Mouse (Mus musculus) adrenal gland, adult 18-20 months (tissue): ENCODE results near the gene Apbb2. TPM values are rescaled to one million over a fixed set of nuclear protein-coding genes. Genes with fewer than 3 reads are reported as not detected.

ENCODE experiments used
- DNase-seq, 2 experiments: peaks; one replicate each; pipeline ENCODE4 v3.0.0; 2021 to 2022; ENCODE audit warnings: low spot score in 2 of 2
- total RNA-seq, 2 experiments: library from RNA; stranded (reverse); gene quantifications; 1 replicate in 1 of 2; 2 replicates in 1 of 2; pipeline ENCODE4 v1.2.3; 2021

Gene Apbb2
- total RNA-seq, 2 experiments from 2014 or later, result 37.4 to 54.0 TPM

DNA sequence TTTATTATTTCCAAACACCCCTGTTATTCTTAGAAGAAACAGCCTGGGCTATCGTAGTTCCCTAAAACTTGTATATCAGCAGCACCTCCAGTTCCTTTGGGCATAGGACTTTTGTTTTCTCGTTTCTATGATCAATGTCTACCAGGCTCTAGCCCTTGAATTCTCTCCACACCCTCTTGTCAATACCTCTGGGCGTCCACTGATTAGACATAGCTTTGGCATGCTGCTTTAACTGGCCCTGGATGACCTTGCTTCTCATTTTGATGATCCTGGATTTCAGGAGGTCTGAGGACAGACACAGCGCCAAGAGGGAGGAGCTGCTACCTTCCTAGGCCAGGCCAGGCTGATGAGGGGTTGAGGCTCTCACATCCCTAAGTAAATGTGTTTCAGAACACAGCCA, 196.6 kb downstream of the Apbb2 start:
- no peak for DNase-seq

DNA sequence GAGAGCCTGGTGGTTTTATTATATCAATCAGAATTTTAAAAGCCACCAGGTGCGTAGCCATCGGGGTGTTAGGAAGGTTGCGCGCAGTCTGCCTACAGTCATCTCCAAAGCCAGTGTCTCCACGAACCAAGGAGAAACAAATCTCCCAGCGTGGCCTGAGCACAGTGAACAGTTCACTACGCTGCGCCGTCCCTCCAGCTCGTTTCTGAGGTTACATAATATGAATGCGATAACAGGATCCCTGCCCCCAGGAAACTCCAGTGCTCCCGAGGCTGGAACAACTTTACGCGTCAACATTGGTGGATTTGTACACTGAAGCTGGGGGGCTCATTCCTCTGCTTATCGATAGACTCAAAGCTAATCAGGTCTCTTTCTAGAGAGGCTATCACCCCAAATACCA, 197.4 kb downstream of the Apbb2 start:
- DNase-seq, result no peak

DNA sequence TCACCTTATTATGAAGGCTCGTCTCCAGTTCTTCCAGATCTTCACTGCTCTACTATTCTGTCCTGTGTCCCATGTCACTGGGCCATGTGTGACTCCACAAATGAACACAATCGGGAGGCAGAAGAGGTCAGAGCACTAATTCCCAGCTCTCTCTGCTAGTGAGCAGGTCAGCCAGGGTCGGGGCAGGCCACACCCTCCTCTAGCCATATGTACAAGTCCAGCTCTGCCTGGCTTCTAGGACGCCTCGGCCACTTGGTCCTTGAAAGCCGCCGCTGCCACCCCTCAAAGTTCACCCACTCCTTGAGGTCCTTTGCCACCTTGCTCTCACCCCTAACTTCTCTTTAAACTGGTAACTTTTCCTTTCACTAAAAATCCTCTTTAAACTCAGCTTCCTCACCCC, 198.6 kb downstream of the Apbb2 start:
- no peak for DNase-seq

DNA sequence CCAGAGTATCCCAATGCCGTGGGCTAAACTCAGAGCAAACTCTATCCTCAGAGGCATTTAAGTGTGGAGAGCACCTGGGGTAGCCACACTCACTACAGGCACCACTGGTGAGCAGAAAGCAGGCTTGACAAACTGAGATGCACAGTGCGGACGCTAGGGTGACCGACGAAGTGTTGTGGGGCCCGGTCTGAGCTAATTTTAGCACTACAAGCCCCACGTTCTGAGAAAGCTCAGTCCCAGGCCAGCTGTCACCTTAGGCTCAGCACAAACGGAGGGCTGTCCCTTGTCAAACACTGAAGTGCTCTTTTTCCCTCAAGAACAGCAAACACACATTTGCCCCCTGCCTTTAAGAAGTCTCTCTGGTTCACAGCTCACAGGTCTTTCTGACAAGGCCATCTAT, 201.3 kb downstream of the Apbb2 start:
- DNase-seq, result no peak

DNA sequence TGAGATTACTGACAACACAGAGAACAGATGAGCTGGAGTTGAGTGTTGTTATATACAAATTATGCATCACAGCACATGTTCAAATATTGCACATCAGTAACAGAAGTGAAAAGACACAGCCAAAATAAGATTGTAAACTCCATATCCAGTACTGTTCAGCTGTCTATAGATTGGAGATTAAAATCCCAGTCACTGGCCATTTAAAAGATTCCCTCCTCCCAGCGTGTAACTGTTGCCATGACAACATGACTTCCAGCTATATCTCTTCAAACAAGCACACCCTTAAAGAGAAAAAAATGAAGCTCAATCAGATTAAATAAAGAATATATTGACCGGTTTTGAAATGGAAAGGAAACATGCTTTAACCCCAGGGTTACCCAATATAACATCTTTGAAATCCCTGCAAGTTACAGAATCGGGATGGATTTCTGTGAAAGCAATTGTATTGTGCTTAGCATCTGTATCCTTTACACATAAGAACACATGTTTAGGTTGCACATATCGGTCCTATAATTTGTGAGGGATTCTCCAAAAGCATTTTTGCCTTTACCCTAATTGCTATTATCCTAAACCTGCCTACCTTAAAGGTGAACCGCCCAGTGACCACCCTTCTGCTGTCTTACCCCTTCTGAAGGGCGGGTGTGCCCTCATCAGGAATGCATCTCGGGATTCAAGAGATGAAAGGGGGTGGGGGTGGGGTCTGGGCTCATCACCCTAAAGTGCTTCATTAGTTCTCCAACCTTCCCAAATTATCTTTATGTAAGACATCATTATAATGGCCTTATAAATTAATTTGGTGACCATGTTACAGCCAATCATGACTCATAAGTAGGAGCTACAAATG, 202.7 kb downstream of the Apbb2 start:
- DNase-seq, result no peak

DNA sequence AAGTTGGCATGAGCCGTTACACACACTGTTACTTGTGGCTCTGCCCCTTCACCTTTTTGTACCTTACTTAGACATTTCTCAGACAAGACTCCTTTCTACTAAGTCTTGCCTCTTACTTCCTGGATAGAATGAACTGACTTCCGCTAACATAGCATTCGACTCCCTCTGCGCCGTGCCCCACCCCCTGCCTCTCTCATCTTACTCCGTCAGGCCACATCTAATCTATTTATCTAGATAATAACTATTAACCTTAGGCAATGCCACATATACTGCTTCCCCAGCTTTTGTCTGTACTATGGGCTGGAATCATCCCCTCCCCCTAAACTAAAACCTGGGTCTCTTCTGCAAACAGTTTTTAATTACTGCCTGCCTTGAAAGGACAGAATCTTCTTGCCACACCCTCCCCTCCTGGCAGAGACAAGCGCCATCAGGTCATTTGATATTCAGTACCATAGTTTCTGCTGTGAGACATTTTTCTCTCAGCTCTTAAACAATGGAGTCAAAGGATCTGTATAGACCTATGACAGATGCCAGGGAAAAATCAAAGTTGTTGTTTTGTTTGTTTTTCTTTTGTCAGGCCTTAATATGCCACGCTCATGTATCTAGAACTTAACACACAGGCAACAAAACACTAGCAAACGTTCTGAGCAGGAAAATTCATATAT, 203.4 kb downstream of the Apbb2 start:
- no peak for DNase-seq

DNA sequence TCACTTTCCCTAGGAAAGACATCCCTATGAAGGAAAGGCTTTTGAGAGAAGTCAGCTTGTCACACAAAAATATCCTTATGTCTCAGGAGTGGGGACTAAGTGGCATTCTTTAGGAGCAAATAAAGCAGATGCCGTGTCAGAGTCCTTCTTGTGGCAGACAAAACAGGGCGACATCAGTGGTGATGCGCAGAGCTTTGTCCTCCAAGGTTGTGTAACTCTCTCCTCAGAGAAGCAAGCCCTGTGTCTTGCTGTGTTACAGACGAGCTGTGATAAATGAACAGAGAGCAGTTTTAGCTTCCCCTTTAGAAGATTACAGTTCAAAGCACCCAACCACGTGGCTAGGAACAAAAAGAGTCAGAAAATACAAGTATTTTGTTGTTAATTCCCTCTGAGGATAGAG, 205.2 kb downstream of the Apbb2 start:
- DNase-seq, result no peak

DNA sequence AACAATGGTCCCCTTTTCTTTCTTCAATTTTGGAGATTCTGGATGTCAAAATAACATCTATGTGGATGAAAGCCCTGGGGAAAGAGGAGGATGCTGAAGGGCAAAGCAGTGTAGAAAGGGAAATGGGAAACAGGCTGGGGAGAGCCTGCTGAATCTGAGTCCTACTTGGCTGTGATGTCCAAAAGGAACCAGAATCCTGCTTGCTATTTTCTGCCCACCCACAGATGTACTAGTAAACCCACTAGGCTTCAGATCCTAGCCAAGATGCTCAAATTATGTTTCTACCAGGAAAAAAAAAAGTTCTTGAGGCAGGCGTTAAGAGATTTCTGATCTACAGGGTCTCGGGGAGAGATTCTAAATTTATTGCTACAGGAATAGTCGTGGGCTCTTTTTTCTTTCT, 205.8 kb downstream of the Apbb2 start:
- DNase-seq, result no peak

DNA sequence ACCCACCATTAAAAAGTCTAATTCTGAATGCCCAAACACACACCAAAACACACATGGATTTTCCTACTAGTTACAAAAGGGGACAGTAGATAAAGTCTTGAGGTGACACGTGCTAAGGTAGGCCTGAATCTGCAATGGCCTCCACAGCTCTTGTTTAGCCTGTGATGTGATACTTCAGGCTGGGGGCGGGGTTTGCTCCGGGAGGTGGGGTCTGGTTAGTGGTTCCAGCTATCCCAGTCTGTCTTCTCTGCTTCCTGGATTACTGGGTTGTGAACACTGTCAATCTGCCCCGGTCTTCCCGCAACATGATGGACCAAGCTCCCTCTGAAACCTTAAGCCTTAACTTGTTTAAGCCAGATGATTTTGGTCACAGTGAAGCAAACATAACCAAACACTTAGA, 210.0 kb downstream of the Apbb2 start:
- no peak for DNase-seq

DNA sequence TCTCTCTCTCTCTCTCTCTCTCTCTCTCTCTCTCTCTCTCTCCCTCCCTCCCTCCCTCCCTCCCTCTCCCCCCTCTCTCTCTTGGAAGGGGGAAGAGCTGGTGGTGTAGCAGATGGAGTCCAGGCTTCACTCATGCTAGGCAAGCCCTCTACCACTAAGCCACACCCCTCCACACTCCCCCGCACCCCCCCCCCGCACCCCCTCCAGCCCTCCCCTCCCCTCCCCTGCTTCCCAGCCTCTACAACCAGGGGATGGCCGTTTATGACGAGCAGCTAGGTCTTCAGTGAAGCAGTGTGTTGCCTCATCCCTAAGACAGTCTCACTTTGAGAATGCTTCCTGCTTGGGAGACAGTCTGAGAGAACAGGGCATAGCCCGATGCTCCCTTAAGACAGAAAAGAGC, 210.6 kb downstream of the Apbb2 start:
- no peak for DNase-seq

DNA sequence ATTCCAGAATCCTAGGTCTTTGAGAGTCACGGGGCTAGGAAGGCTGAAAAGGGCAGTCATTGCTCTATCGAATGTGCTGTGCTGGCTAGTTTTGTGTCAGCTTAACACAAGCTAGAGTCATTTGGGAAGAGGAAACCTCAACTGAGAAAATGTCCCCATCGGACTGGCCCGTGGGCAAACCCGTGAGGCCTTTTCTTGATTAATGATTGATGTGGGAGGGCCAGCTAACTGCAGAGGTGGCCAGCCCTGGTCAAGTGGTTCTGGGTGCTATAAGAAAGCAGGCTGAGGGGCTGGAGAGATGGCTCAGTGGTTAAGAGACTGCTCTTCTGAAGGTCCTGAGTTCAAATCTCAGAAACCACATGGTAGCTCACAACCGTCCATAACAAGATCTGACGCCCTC, 212.2 kb downstream of the Apbb2 start:
- no peak for DNase-seq

DNA sequence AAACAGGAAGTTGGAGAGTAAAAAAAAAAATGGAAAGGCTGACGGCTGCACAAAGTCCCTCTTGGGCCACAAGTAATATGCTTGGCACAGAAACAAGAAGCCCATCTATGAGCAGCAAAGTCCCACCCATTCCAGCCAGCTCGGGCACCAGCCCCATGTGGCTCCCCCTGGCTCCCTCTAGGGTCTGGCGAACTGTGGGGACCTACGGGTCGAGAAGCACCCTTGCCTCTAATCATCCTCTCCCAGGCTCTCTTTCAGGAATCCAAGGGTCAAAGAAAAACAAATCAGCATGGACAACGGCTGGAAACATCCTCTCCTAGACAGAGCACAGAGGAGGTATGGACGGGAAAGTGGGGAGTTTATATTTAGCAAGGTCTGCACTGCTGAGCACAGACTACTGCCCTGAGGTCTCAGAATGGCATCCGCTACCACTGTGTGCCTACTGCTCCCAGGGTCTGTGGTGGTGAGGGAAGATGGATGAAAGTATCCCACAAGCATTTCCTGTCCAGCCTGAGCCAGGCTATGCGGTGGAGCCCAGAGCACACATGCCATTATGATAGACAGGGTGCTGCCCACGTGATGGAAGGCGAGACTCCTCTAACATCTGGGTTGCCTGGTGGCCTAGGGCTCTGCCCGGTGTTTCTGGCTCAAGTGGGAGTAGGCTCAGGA, 212.7 kb downstream of the Apbb2 start:
- no peak for DNase-seq

DNA sequence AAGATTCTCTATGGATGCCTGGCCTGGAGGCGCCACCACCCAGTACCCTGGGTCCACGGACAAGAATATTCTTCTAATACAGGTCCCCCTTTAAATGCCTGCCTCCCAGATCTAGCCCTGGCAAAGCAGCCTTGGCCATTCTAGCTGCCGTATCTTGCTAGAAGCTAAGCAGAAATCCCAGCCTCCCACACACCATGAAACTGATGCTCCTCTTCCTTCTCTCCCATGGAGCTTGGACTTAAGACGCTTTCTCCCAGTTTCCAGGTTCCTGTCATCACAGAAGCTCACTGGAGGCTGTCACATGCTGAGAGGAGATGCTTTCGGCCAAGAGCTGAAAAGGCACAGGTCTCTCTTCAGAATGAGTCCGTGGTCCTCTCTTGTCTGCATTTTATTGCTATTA, 213.3 kb downstream of the Apbb2 start:
- DNase-seq, result no peak

DNA sequence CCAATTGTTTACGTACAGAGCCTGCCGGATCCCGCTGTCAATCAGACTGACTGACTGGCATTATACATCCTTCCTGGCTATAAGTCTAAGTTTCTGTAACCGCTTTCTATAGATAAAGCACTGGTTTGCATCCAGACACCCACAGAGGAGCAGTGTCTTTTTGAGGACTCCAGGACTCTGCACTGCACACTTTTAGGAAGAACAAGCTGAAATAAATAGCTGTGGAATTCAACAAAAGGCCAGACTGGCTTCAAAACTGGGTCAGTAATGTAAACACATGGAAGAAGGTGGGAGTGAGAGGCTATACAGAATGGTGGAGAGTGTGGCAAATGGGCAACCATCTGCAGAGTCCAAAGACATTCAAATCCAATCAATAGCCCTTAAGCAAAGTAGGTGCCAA, 218.0 kb downstream of the Apbb2 start:
- no peak for DNase-seq

DNA sequence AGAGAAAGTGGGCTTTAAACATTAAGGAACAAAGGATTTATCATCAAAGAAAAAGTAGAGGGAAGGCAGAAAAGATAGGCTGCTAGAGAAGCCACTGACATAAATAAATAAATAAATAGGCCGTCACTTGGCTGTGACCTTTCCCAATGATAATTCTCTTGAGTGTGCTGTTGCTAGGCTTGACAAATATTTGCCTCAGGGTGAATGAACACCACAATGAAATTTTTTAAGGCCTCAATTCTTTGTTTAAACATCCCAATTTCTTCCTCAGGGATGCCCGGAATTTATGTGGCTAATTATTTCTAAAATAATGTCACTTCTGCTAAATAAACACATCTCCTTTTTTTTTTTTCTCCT, 219.3 kb downstream of the Apbb2 start:
- no peak for DNase-seq

DNA sequence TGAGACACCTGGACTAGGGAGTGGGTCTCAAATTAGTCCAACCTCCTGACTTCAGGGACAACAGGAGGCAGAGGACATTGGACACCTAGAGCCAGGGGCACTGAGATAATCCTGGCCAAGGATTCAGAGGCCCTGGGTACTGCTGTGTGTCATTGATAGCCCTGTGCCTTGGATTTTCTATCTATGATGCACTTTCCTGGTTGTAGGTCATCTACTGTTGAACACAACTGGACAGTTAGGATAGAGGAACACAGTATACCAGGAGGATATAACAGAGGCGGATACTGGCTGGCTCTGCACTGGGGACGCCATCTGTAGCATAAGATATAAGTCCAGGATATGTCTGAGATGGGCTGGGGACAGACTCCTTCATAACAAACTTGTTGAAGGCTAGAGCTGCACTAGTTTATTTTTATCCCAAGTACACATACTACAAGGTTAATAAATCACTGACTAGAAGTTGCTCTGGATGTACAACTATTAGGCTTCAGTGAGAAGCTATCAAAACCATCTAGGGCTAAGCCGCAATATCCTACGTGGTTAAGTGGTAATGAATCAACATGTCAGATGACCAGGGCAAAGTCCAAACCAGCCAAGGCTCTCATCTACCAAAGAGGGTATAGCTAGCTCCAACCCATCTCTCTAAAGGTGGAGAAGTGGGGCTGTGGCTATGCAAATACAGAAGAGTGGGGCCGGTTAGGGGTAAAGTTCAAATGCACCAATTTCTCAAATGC, 219.9 kb downstream of the Apbb2 start:
- DNase-seq, result no peak

DNA sequence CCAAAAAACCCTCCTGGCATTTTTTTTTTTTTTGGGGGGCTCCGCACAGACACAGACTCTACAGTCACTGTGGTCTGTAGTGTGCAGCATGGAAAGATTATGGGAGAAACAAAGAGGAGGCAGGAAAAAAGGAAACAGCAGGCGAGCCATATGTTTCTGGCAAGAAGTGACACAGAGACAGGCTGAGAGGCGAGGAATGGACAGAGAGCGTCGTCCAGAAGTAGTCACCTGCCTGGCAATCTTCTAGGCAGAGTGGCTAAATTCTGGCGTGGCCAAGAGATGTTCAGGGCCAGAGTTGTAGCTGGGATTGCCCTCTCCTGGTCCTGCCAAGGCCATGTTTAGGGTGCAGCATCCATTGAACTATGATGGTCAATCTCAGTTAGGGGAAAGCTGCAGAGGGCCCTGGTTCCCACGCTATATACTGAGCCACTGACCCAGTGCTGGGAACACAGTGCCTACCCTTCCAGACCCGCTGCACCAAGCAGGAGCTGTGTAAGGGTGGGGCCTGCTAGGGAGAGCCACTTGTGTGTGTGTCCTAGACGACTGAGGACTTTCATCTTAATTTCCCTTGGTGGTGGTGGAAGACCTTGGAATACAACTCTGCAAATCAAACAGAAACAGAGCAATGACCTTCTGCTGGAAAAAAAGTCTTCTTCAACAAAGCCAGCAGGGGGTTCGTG, 224.7 kb downstream of the Apbb2 start:
- no peak for DNase-seq

DNA sequence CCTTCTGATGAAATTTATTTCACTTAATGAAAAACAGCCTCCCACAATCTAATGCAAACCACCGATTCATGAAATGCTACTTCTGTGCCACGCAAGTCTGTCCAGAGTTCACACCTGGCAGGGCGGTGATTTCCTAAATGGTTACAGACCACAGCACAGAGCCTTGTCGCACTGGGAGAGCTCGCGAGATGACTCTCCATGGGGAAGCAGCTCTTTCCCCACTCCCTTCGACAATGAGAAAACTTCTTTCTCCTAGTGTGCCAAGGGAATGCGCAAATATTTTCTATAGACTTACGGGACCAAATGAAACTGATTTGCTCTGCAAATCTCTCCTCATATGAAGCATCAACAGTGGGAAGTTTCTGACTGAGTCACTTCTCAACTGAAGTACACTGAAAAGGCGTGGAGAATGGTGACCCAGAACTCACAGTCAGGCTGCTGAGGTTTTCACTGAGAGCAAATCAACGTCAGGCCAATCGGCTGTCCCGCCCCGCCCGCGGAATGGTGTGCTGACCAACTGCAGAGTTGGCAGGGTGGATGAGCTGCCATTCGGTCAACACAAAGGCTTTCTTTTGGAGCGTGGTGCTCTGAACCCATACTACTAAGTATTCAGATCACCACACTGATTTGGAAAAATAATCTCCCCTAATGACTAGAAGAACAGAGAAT, 225.6 kb downstream of the Apbb2 start:
- no peak for DNase-seq

DNA sequence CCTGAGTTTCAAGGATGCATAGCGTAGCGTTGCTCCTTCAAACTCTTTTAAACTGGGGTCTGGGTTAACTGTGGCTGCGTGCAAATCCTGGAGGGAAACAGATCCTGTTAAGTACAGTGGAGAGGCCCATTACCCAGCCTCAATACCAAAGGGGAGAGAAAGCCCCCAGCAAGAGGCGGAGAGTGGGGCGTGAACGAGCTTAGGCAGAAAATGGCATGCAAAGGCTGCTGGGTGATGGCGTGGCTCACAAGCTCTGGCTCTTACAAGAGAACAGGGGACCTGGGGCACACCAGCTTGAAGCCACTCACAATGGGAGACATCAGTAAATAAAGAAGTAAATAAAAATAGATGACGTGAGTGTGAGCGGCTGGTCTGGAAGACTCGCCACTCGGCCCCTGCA, 226.8 kb downstream of the Apbb2 start:
- DNase-seq, result no peak

DNA sequence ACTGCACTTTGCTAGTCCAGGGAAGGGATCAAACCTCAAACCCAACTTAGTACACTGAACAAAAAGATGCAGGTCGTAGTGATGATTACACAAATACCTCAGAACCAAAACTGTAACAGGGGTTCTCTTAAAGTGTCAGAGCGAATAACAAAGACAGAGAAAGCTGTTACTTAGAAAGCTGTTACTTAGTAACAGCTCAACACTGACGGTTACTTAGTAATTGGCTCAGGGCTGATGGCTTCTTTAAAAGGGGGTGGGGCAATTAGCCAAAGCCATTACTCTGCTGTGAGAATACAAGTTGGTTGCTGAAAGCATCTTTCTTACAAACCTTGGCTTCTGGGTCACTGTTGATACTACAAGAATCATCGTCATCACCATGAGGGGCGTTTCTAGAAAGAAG, 227.3 kb downstream of the Apbb2 start:
- no peak for DNase-seq

DNA sequence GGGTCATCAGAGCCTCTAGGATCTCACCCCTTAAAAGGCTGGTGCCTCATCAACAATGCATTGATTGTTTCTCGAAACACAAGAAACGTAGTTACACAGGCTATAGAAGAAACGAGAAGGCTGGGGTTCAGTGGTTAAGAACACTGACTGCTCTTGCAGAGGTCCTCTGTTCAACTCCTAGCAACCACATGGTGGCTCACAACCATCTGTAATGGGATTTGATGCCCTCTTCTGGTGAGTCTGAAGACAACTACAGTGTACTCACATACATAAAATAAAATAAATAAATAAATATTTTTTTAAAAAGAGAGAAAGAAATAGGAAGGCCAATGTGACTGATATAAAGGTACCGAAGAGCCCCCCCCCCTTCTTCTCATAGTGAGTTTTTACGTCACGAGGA, 228.0 kb downstream of the Apbb2 start:
- no peak for DNase-seq
